Mouse (Mus musculus): Measurements from ENCODE around the gene Igflr1. TPM values are rescaled to one million over a fixed set of nuclear protein-coding genes. Genes with fewer than 3 reads are reported as not detected.

Igflr1 gene
- not detected for polyA plus RNA-seq (2014; fragmentation: Illumina TruSeq; extraction: RNeasy Lipid Tissue Mini Kit (QIAGEN cat#74804); ENCODE audit: low replicate concordance)

GRCm38 (mm10) chr7:30564970-30565571 lies at the start of gene Igflr1:
Gene Igflr1 (plus strand): TSS chr7:30565427.

GRCm38 (mm10) chr7:30534633-30535577 lies 30.3 kb upstream of the Igflr1 start, which contains the start of gene Arhgap33:
Gene Arhgap33 (minus strand): TSS chr7:30535060.

GRCm38 (mm10) chr7:30552102-30553020 lies 12.9 kb upstream of the Igflr1 start, which contains the start of the genes Hspb6 and Proser3:
Gene Hspb6 (plus strand): TSS chr7:30552178.
Gene Proser3 (minus strand): TSS chr7:30552299.

GRCm38 (mm10) chr7:30559443-30559954 lies 5.7 kb upstream of the Igflr1 start, which contains the start of gene Lin37:
Gene Lin37 (minus strand): TSS chr7:30559838.

GRCm38 (mm10) chr7:30563117-30563905 lies 1.9 kb upstream of the Igflr1 start, which contains the start of the genes U2af1l4, Gm49396 and Psenen:
Gene U2af1l4 (plus strand): TSS chr7:30563301.
Gene Gm49396 (plus strand): TSS chr7:30563344.
Gene Psenen (minus strand): TSS chr7:30563627.

GRCm38 (mm10) chr7:30588676-30589434 lies 23.6 kb downstream of the Igflr1 start, which contains the start of gene Kmt2b:
Gene Kmt2b (minus strand): TSS chr7:30588726.

GRCm38 (mm10) chr7:30598786-30599185 lies 33.6 kb downstream of the Igflr1 start, which contains the start of gene Zbtb32:
Gene Zbtb32 (minus strand): TSS chr7:30598909.

GRCm38 (mm10) chr7:30612654-30613402 lies 47.6 kb downstream of the Igflr1 start, which contains the start of gene Upk1a:
Gene Upk1a (minus strand): TSS chr7:30612847.

Other genes starting within 250 kb of the Igflr1 start
- gene E130208F15Rik, start 243.7 kb upstream of the Igflr1 start, polyA plus RNA-seq (2014; fragmentation: Illumina TruSeq; extraction: RNeasy Lipid Tissue Mini Kit (QIAGEN cat#74804); ENCODE audit: low replicate concordance): 0.71 TPM
- 1.3 TPM for gene Sdhaf1, start 241.5 kb upstream of the Igflr1 start, polyA plus RNA-seq (2014; fragmentation: Illumina TruSeq; extraction: RNeasy Lipid Tissue Mini Kit (QIAGEN cat#74804); ENCODE audit: low replicate concordance)
- 0.41 TPM for gene Lrfn3, start 202.7 kb upstream of the Igflr1 start, polyA plus RNA-seq (2014; fragmentation: Illumina TruSeq; extraction: RNeasy Lipid Tissue Mini Kit (QIAGEN cat#74804); ENCODE audit: low replicate concordance)
- gene Tyrobp, start 151.7 kb upstream of the Igflr1 start, polyA plus RNA-seq (2014; fragmentation: Illumina TruSeq; extraction: RNeasy Lipid Tissue Mini Kit (QIAGEN cat#74804); ENCODE audit: low replicate concordance): 2.8 TPM
- gene Hcst, start 145.6 kb upstream of the Igflr1 start, polyA plus RNA-seq (2014; fragmentation: Illumina TruSeq; extraction: RNeasy Lipid Tissue Mini Kit (QIAGEN cat#74804); ENCODE audit: low replicate concordance): not detected
- 0.67 TPM for gene Nfkbid, start 143.7 kb upstream of the Igflr1 start, polyA plus RNA-seq (2014; fragmentation: Illumina TruSeq; extraction: RNeasy Lipid Tissue Mini Kit (QIAGEN cat#74804); ENCODE audit: low replicate concordance)
- 9.8 TPM for gene Aplp1, start 119.9 kb upstream of the Igflr1 start, polyA plus RNA-seq (2014; fragmentation: Illumina TruSeq; extraction: RNeasy Lipid Tissue Mini Kit (QIAGEN cat#74804); ENCODE audit: low replicate concordance)
- not detected for gene Kirrel2, start 107.7 kb upstream of the Igflr1 start, polyA plus RNA-seq (2014; fragmentation: Illumina TruSeq; extraction: RNeasy Lipid Tissue Mini Kit (QIAGEN cat#74804); ENCODE audit: low replicate concordance)
- 0.15 TPM for gene Nphs1, start 107.1 kb upstream of the Igflr1 start, polyA plus RNA-seq (2014; fragmentation: Illumina TruSeq; extraction: RNeasy Lipid Tissue Mini Kit (QIAGEN cat#74804); ENCODE audit: low replicate concordance)
- gene Prodh2, start 71.8 kb upstream of the Igflr1 start, polyA plus RNA-seq (2014; fragmentation: Illumina TruSeq; extraction: RNeasy Lipid Tissue Mini Kit (QIAGEN cat#74804); ENCODE audit: low replicate concordance): not detected
- 0.11 TPM for gene Arhgap33, start 30.4 kb upstream of the Igflr1 start, polyA plus RNA-seq (2014; fragmentation: Illumina TruSeq; extraction: RNeasy Lipid Tissue Mini Kit (QIAGEN cat#74804); ENCODE audit: low replicate concordance)
- 28.5 TPM for gene Hspb6, start 13.2 kb upstream of the Igflr1 start, polyA plus RNA-seq (2014; fragmentation: Illumina TruSeq; extraction: RNeasy Lipid Tissue Mini Kit (QIAGEN cat#74804); ENCODE audit: low replicate concordance)
- 0.97 TPM for gene Proser3, start 13.1 kb upstream of the Igflr1 start, polyA plus RNA-seq (2014; fragmentation: Illumina TruSeq; extraction: RNeasy Lipid Tissue Mini Kit (QIAGEN cat#74804); ENCODE audit: low replicate concordance)
- gene Lin37, start 5.6 kb upstream of the Igflr1 start, polyA plus RNA-seq (2014; fragmentation: Illumina TruSeq; extraction: RNeasy Lipid Tissue Mini Kit (QIAGEN cat#74804); ENCODE audit: low replicate concordance): not detected
- 2.6 TPM for gene U2af1l4, start 2.1 kb upstream of the Igflr1 start, polyA plus RNA-seq (2014; fragmentation: Illumina TruSeq; extraction: RNeasy Lipid Tissue Mini Kit (QIAGEN cat#74804); ENCODE audit: low replicate concordance)
- gene Gm49396, start 2.1 kb upstream of the Igflr1 start, polyA plus RNA-seq (2014; fragmentation: Illumina TruSeq; extraction: RNeasy Lipid Tissue Mini Kit (QIAGEN cat#74804); ENCODE audit: low replicate concordance): 6.2 TPM
- gene Psenen, start 1.8 kb upstream of the Igflr1 start, polyA plus RNA-seq (2014; fragmentation: Illumina TruSeq; extraction: RNeasy Lipid Tissue Mini Kit (QIAGEN cat#74804); ENCODE audit: low replicate concordance): 17.3 TPM
- gene Kmt2b, start 23.3 kb downstream of the Igflr1 start, polyA plus RNA-seq (2014; fragmentation: Illumina TruSeq; extraction: RNeasy Lipid Tissue Mini Kit (QIAGEN cat#74804); ENCODE audit: low replicate concordance): 4.6 TPM
- not detected for gene Zbtb32, start 33.5 kb downstream of the Igflr1 start, polyA plus RNA-seq (2014; fragmentation: Illumina TruSeq; extraction: RNeasy Lipid Tissue Mini Kit (QIAGEN cat#74804); ENCODE audit: low replicate concordance)
- not detected for gene Upk1a, start 47.4 kb downstream of the Igflr1 start, polyA plus RNA-seq (2014; fragmentation: Illumina TruSeq; extraction: RNeasy Lipid Tissue Mini Kit (QIAGEN cat#74804); ENCODE audit: low replicate concordance)
- 1,034 TPM for gene Cox6b1, start 60.7 kb downstream of the Igflr1 start, polyA plus RNA-seq (2014; fragmentation: Illumina TruSeq; extraction: RNeasy Lipid Tissue Mini Kit (QIAGEN cat#74804); ENCODE audit: low replicate concordance)
- not detected for gene Etv2, start 70.4 kb downstream of the Igflr1 start, polyA plus RNA-seq (2014; fragmentation: Illumina TruSeq; extraction: RNeasy Lipid Tissue Mini Kit (QIAGEN cat#74804); ENCODE audit: low replicate concordance)
- not detected for gene Rbm42, start 84.9 kb downstream of the Igflr1 start, polyA plus RNA-seq (2014; fragmentation: Illumina TruSeq; extraction: RNeasy Lipid Tissue Mini Kit (QIAGEN cat#74804); ENCODE audit: low replicate concordance)
- gene Haus5, start 99.6 kb downstream of the Igflr1 start, polyA plus RNA-seq (2014; fragmentation: Illumina TruSeq; extraction: RNeasy Lipid Tissue Mini Kit (QIAGEN cat#74804); ENCODE audit: low replicate concordance): 2.8 TPM
- gene Pmis2, start 106.2 kb downstream of the Igflr1 start, polyA plus RNA-seq (2014; fragmentation: Illumina TruSeq; extraction: RNeasy Lipid Tissue Mini Kit (QIAGEN cat#74804); ENCODE audit: low replicate concordance): not detected
- not detected for gene 2200002J24Rik, start 133.5 kb downstream of the Igflr1 start, polyA plus RNA-seq (2014; fragmentation: Illumina TruSeq; extraction: RNeasy Lipid Tissue Mini Kit (QIAGEN cat#74804); ENCODE audit: low replicate concordance)
- gene Atp4a, start 146.8 kb downstream of the Igflr1 start, polyA plus RNA-seq (2014; fragmentation: Illumina TruSeq; extraction: RNeasy Lipid Tissue Mini Kit (QIAGEN cat#74804); ENCODE audit: low replicate concordance): not detected
- 4.8 TPM for gene Tmem147, start 164.1 kb downstream of the Igflr1 start, polyA plus RNA-seq (2014; fragmentation: Illumina TruSeq; extraction: RNeasy Lipid Tissue Mini Kit (QIAGEN cat#74804); ENCODE audit: low replicate concordance)
- gene Gapdhs, start 178.3 kb downstream of the Igflr1 start, polyA plus RNA-seq (2014; fragmentation: Illumina TruSeq; extraction: RNeasy Lipid Tissue Mini Kit (QIAGEN cat#74804); ENCODE audit: low replicate concordance): not detected
- gene Sbsn, start 186.0 kb downstream of the Igflr1 start, polyA plus RNA-seq (2014; fragmentation: Illumina TruSeq; extraction: RNeasy Lipid Tissue Mini Kit (QIAGEN cat#74804); ENCODE audit: low replicate concordance): 0.15 TPM
- gene Dmkn, start 198.3 kb downstream of the Igflr1 start, polyA plus RNA-seq (2014; fragmentation: Illumina TruSeq; extraction: RNeasy Lipid Tissue Mini Kit (QIAGEN cat#74804); ENCODE audit: low replicate concordance): not detected
- not detected for gene Krtdap, start 222.5 kb downstream of the Igflr1 start, polyA plus RNA-seq (2014; fragmentation: Illumina TruSeq; extraction: RNeasy Lipid Tissue Mini Kit (QIAGEN cat#74804); ENCODE audit: low replicate concordance)